Mouse (Mus musculus) kidney, postnatal 4 days (tissue): Measurements from ENCODE around the gene Hoxa7.

ENCODE experiments used
- DNase-seq, 2 experiments: peaks; one replicate each; pipeline ENCODE4 v3.0.0; 2021; ENCODE audit warnings: mixed read lengths in 2 of 2

Hoxa7 gene

GRCm38 (mm10) chr6:52221337-52221992 is at the start of gene Hoxa7:
Hoxa7 (minus strand) TSS chr6:52221854.
- DNase-seq: peak; percentile 97

- DNase-seq: peak; percentile 75 to 80
These were observed 49.1 kb upstream of the Hoxa7 start for GRCm38 (mm10) chr6:52270494-52271480.

GRCm38 (mm10) chr6:52268756-52269155 is 47.1 kb upstream of the Hoxa7 start:
- no peak for DNase-seq

GRCm38 (mm10) chr6:52268341-52268740 is 46.7 kb upstream of the Hoxa7 start:
- DNase-seq: no peak

- DNase-seq: no peak
These were observed 46.0 kb upstream of the Hoxa7 start for GRCm38 (mm10) chr6:52267691-52268090.

GRCm38 (mm10) chr6:52267221-52267620 is 45.6 kb upstream of the Hoxa7 start:
- DNase-seq: no peak

GRCm38 (mm10) chr6:52266666-52266985 is 45.0 kb upstream of the Hoxa7 start:
- DNase-seq: no peak

- peak in 1 of 2 experiments; percentile 41 for DNase-seq
These were observed 44.4 kb upstream of the Hoxa7 start for GRCm38 (mm10) chr6:52265913-52266665.

- no peak for DNase-seq
These were observed 43.8 kb upstream of the Hoxa7 start for GRCm38 (mm10) chr6:52265306-52265912.

GRCm38 (mm10) chr6:52264106-52264790 is 42.6 kb upstream of the Hoxa7 start:
- no peak for DNase-seq

- no peak for DNase-seq
These were observed 41.6 kb upstream of the Hoxa7 start for GRCm38 (mm10) chr6:52263321-52263585.

- DNase-seq: peak in 1 of 2 experiments; percentile 48
These were observed 41.0 kb upstream of the Hoxa7 start for GRCm38 (mm10) chr6:52262463-52263320.

- no peak for DNase-seq
These were observed 40.3 kb upstream of the Hoxa7 start for GRCm38 (mm10) chr6:52261751-52262462.

GRCm38 (mm10) chr6:52260654-52261575 is 39.3 kb upstream of the Hoxa7 start, which contains the start of gene Hoxa13:
Hoxa13 (minus strand) TSS chr6:52260880.
- DNase-seq: peak; percentile 55 to 68

GRCm38 (mm10) chr6:52259811-52260261 is 38.2 kb upstream of the Hoxa7 start:
- DNase-seq: peak in 1 of 2 experiments; percentile 55

- DNase-seq: peak in 1 of 2 experiments; percentile 56
These were observed 37.6 kb upstream of the Hoxa7 start for GRCm38 (mm10) chr6:52259081-52259790.

- DNase-seq: peak; percentile 93 to 94
These were observed 35.3 kb upstream of the Hoxa7 start for GRCm38 (mm10) chr6:52256956-52257355.
